Mouse (Mus musculus) A20 (cell line): ENCODE results near the gene Kmo.

Source experiments
- DNase-seq: peaks from one replicate; pipeline ENCODE4 v3.0.0-alpha.2; 2011; ENCODE audit warnings: low read depth, low spot score

Kmo gene

DNA sequence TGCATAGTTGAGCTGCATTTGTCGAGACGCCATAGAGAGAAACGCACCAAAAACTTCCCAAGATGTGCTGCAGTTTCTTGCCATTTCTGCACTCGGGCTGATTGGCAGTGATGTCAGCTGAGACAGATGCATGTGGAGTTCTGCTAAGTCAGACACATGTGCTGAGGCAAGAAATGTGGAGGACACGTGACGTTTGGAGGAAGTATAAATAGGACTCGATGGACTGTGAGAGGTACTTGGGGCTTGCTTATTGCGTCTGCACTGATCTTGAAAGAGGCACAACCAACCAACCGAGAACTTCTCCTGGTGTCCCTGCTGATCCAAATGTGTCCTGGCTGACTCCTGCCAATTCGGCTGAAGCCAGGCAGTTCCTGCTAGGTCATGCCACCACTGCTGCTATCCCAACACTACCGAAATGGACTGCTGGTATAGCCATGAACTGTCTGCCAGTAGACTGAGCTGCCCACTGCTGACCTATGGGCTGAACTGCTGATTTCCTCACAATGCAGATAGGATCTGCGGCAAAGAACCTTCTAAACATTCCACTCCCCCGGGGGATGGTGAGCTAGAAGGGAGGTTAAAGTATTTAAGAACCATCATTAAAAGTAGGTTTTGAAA, at the start of gene Kmo:
TSS of gene Kmo (plus strand) at position 568 of the 618 bp plus-strand sequence.
- DNase-seq = no peak

DNA sequence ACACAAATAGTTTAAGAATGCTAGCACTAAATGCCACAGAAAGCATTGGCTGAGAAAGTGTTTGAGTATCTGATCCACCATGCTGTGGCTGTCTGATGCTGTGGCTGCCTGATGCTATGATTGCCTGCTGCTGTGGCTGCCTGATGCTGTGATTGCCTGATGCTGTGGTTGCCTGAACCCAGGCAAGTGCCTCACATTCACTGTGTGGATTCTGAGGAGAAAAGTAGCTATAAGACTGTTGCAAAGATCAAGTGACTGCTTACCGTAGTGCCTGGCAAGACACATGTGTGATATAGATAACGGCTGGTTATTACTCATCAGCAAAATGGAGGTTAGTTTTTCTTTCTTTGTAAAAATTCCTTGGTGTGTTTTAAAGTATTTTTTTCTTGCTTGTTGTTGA, 46.1 kb upstream of the Kmo start:
- no peak for DNase-seq

DNA sequence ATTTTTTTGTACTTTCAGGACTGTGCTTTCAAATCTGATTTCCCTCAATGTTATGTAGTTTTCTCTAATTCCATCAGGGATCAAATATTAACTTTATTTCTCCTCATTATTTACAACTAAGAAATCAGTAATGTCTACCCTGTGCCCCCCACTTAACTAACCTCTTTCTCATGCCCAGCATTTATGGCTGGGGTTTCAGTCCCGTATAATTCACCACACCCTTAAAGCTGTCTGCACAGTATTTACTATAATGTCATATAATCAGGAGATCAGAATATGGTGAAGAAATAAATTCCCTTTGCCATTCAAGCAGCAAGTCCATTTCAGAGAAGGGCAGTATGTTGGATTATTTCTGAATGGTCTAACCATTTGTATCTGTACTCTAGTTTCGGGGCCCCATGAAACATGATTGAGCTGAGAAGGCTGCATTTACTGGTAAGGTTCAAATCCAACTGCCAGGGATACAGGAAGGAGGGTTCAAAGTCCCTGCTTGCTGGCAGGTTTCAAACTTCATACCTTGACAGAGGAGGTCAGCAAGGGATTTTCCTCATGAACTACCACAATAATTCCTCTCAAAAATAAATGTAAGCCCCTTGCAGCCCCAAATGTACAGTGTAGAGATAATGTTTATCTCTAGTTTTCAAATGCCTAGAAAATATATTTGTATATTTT, 41.6 kb upstream of the Kmo start:
- no peak for DNase-seq

DNA sequence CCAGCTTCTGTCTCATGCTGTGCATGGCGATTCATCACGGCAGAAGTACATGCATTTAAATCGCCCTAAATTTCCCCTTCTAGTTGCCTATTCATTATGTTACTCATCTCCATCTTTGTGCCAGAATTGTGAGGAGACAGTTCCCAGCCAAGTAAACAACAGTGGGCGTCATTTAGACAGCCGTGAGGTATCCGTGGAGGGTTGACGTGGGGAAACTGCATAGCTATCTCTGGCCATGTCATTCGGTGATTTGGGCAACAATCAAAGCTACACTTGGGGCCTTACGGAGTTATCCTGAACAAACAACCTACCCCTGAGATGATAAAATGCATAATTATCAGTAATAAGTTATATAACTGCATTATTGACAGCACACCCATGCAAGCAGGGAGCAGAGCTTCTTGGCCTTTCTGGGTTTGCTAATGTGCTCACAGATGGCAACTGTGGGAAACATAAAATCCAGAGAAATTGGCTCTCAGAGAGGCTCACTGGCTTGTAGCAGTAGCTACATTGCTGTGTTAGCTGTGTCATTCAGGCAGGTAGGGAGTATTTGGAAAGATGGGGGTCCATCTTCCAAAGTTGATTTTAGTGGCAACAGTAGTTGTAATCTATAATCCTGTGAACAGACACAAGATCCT, 40.5 kb upstream of the Kmo start:
- no peak for DNase-seq

DNA sequence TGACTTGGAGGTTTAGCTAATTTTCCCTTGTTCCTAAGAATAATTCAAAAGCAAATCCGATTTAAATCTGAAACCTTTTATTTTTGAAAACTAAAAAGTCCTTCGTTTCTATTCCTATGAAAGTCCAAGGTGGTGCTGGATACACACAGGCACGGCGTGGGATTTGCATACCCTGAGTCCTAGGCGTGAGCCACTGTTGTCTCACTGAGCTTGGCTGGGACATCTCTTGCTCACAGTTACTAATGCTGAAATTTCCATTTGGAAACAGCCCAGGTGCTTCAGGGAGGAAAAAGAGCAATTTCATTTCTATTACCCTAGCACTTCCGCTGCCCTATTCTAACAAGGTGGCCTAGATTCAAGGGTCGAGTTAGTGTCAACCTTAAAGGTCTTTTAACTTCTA, 39.8 kb upstream of the Kmo start:
- DNase-seq = no peak

DNA sequence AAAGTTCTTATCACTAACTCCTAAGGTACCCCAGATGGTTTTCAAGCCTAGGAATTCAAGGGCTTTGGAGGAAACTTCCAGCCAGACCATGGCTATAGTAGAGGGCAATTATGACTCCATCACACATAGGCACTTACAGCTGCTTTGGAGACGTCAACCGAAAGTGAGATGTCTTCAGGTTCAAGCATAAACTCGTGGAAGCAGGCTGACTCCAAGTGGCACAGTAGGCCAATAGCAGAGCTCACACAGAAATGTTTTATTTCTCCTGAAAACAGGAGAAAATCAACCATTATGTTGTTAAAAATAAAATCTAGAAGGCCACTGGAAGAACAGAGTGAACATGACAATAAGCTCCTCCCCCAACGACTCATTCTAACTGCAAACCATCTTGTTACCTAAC, 37.4 kb upstream of the Kmo start:
- no peak for DNase-seq

DNA sequence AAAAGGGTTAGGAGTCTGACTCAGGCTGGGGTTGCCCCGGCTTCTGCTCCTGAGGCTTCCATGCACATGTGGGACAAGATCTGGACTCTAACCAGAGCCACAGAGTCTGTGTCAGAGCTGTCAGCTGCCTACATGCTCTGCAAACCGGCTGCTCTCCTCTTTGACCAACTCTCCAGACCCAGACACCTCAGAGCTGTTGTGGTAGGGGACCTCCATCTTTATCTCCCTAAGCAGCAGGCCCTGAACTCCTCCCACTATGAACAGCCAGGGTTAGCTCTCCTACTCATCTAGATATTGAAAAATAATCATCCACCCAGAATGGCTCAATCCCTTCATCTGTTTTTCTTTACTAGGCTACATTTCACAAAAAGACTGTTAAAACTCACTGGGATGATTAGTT, 34.9 kb upstream of the Kmo start:
- DNase-seq = no peak

DNA sequence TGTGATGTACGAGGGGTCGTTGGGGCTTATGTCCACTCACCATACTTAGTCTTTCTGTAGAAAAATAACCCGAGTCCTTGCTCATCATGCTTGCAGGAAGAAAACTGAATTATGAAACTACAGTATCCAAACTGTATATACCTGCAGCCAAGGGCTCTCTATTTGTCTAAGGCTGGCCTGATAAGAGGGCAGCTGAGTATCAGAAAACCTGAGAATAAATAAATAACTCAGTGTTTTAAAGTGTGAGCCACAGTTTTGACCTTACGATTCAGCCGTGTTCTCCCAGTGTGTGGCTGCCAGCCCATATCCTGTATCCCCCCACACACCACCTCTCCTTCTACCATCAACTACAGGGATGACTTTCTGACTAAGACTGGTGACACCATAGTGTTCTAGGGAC, 33.5 kb upstream of the Kmo start:
- DNase-seq = no peak

DNA sequence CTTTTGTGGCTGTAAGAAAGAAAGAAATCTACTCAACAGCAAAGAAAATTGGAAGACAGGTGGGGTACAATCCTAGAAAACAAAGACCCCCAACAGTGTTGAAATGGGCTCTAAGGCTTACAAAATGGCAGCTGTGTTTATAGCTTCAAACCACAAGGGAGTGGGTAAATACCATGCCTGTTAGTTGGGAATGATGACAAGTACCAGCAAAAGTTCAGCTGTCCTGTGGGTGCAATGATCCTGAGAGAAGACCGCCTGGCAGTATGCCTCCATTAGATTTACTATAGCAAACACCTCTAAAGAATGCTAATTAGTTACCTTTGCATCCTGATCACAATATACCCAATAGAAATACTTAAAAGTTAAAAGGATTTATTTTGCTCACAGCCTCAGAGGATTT, 27.3 kb upstream of the Kmo start:
- DNase-seq = no peak

DNA sequence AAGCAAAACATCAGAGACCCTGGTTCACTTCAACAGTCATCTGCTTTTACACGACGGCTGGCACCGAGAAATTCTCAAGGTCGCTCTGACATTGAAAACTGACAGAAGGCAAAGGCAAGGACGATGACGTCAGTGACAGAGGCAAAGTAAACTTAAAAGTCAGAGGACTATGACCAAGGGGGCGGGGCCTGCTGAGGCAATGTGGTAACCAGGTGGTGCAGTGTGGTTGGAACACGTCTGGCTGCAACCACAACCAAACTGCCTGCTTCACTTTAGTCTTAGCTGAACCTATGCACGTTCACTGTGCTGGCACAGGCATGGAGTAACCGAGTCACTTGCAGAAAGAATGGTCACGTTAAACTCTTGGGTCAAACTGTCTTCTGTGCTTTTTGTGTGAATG, 17.9 kb upstream of the Kmo start:
- no peak for DNase-seq

DNA sequence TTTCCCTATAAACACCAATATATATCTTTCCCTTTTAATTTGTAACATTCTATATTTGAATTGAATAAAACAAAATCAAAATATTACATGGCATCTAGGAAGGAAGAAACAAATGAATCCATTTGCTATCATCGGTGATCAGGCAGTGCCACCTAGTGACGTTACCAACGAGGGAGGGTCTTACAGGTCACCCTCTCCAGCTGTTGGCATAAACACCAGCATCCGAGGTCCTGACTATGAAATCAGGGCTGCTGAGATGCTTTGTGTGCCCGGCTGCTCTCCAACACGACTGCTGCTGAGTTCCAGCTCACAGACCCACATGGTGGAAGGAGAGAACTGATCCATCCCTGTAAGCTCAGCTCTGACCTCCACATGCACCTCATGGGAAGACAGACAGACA, 16.8 kb upstream of the Kmo start:
- no peak for DNase-seq

DNA sequence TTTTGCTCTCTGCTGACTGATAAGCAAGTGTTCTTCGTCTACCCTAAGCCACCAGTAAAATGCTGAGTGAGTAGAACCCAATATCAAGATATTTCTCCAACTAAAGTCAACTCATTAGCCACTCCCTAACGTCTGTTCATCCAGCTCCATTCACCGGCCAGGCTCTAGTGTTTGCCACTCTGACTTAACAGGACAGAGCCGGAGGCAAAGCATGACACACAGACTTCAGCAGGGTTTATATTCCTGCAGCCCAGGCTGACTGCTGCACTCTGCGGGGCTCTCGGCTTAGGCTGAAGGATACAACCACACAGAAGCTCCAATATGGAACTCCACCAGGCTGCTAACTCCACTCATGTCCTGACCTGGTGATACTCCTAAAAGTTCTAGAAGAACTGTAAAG, 12.9 kb upstream of the Kmo start:
- no peak for DNase-seq

DNA sequence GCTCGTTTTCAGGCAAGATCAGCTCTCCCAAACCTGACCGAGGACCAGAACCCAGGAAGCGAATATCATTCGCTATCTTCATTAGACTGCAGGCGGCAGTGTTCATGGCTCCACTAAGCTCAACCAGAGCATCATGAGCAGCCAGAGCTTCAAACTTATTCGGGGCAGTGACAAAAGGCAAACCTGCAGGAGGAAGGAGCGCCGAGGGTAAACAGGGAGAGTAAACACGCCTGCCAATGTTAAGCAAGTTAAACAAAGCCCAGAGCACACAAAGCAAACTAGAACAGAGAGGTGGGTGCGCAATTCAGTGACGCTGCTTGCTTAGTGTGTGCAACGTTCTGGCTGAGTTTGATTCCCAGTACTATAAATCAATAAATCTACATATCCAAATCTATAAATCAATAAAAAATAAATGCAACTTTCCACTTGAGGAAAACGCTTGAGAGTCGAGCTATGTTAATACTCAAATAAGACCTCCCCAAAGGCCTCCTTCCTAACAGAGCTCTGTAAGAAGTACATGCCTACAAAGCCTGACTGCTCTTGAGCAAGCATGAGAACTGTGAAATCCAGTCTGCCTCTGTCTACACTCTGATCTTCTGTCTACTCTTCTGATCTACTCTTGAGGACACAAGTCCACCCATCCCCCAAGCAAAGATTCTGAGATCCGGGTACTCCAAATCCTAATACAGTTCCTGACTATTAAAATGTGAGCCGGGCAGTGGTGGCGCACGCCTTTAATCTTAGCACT, 12.2 kb upstream of the Kmo start:
- DNase-seq = no peak

DNA sequence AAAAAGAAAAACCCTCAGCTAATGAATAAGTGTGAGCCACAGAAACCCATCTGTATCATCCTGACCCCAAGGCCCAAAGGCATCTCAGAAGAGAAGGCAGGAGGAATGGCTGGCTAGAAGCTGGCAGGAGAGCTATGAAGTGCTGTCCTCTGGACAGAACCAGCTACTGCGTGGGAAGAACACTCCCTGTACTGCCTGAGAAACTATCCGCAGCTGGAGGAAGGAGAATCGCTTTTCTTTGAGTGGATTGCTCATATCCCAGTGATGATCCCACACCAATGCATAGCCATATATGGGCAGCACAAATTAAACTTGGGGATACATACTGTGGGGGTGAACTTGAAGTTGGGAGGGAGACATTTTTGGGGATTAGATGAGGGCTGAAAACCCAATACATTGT, 11.5 kb upstream of the Kmo start:
- no peak for DNase-seq

DNA sequence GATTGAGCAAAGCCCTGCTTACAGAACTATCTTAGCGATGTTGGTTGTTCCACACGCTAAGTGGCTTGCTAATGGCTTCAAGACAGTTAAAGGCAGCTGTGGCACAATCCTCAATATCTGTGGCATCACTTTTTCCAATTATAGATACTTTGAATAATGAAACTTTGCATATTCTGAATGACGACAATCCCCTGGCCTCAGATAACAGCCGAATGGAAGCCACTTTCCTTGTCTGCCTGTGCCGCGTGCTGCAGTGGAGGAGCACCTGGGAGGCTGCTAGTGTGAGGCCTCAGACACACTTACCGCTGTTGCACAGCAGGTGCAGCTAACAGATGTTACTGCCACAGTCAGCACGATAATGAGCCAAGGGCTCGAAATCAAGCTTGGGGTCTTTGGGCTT, 5.2 kb upstream of the Kmo start:
- DNase-seq = no peak

DNA sequence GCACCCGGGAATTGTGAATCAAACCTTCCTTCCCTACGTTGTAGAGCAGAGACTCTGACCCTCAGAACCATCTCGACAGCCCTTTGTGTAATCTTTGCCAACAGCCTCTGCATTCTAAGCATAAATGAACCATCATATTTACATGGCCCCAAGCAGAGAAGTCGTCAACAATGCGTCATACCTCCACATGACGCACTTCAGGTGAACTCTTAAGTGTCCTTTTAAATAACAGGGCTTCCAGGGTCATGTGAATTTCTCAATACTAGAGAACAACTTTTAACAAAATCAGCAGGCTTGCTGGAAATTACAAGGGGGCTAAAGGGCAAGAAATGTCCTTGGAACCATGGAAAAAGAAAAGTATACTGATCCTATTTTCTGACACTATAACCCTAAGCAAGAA, 3.5 kb downstream of the Kmo start:
- no peak for DNase-seq

DNA sequence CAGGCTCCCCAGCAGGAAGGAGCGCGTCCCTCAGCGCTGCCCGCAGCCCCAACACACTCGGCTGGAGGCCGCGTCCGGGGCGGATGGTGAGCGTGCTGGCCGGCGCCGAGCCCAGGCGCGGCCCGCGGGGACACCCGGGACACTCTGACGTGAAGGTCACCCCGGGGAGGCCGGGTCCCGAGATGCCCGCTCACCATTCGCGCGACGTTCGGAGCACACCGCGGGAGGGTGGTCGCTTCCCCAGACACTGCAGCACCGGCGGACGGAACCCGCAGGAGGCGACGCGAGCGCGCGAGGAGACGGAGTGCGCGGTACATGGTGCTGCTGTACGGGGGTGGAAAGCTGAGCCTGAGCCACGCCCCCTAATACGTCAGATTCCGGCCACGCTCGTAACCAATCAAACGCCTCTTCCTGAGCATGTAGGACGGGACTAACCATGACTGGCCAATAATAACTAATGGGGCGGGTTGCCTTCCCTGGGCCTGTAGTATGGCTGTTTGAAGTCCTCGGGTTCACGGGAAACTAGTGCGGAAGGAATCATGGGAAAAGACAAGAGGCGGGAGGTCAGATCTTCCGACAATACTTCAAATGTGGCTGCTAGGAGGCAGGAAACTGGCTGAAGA, 5.2 kb downstream of the Kmo start, which contains the start of gene Fh1:
TSS of gene Fh1 (minus strand) at position 379 of the 623 bp plus-strand sequence.
- DNase-seq = peak; percentile 97

DNA sequence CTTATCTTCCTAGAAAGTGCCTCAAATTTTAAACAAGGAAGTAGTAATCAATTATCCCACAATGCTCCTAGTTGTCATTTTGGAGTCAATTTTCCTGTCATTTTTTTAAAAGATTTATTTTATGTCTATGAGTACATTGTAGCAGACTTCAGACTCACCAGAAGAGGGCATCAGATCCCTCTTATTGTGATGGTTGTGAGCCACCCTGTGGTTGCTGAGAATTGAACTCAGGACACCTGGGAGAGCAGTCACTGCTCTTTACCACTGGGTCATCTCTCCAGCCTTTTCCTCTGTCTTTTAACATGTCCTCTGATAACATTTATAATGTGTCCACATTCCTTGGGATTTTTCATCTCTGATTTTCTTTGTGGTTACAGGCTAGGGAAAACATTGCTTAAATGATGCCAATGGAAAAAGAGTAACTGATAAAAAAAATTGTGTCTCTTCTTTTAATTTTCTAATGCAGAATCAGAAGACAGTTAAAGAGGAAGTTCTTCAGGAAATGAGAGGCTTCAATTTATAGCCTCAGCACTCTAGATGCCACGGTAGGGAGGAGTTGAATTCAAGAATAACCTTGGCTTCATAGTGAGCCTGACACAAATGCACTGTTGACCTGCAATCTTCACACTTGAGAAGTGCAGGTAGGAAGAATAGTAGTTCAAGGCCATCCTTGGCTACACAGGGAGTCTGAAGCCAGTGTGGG, 6.0 kb downstream of the Kmo start:
- DNase-seq = peak; percentile 87

DNA sequence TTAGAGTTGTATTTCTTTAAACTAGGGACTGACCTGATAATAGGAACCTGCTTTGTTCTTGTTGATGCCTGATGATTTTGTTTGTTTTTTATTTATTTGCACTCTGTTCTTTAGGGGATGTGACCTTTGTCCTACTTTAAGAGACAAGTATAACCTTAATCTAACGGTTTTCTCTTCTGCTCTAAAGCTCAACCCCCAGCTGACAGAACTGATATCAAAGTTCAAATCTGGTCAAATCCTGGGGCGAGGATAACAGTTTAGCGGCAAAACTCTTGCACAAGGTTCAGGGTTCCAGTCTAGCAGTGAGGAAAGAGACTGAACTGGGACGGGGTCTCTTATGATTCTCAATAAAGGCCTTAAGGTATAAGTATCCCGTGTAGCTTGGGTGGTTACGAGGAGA, 9.1 kb downstream of the Kmo start:
- DNase-seq = no peak

DNA sequence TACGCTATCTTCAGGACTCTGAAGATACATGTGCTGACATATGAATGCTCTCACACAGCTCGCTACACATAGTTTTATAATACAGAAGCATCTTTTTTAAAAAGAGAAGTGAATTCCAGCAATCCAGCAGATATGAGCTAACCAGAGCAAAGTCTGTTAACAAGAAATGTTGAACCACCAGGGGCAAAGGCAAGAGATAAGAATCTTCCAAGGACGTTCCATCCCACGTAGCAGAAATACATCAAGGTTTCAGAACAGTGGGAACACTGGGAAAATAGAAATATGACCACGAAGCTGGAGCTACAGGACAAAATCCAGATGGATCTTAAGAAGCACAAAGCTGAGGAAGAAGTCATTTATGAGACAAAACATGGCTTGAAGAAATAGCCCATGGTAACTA, 10.2 kb downstream of the Kmo start:
- no peak for DNase-seq

DNA sequence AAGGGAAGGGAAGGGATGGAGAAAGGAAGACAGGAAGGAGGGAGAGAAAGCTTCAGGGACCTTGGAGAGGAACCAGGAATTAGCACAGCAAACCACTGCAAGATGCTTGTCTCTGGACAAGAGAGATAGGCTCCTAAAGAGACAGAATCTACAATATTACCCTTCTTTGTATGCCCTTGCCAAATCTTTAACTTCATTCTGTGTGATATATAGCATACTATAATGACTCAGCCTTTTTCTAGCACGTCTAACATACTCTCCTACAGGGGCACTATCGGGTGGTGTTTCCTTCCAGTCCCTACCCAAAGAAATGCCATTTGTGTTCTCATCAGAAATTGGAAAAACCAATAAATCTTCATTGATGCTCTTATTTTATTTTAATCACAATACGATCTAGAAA, 10.9 kb downstream of the Kmo start:
- peak; percentile 78 for DNase-seq
